Mouse (Mus musculus) liver, adult 2 months (tissue): ENCODE measurements at regions not wholly inside any gene's neighbourhood (a gene's known extent, or its start where the extent isn't known, plus 50 kb on each side); places are given as distances from the start of the nearest gene placed in this dataset.

Experiments
- DNase-seq: peaks from one replicate; pipeline ENCODE4 v3.0.0-alpha.2; 2011; ENCODE audit warnings: low read depth, low spot score; ENCODE audit errors: extremely low read depth
- H3K27ac ChIP-seq: fragments of 200-500 bp; replicated peaks from 2 replicates; pipeline ENCODE4 v1.5.1; 2012; ENCODE audit warnings: low read depth, mild to moderate bottlenecking, control low read depth, inconsistent platforms, low read length; ENCODE audit not compliant: insufficient read depth
- H3K27me3 ChIP-seq: fragments of 200-500 bp; 2 replicates; pipeline ENCODE4 v1.6.1; 2012; ENCODE audit warnings: mild to moderate bottlenecking, moderate library complexity, low read length, inconsistent platforms; ENCODE audit not compliant: control insufficient read depth, insufficient read depth
- H3K36me3 ChIP-seq: fragments of 200-500 bp; 2 replicates; pipeline ENCODE4 v1.6.1; 2012; ENCODE audit warnings: low read length, inconsistent platforms; ENCODE audit not compliant: control insufficient read depth, insufficient read depth
- H3K4me1 ChIP-seq: fragments of 200-500 bp; 2 replicates; pipeline ENCODE4 v1.6.1; 2011; ENCODE audit warnings: low read length; ENCODE audit not compliant: control insufficient read depth, insufficient read depth
- H3K4me3 ChIP-seq: fragments of 200-500 bp; 2 replicates; pipeline ENCODE4 v1.5.1; 2011; ENCODE audit warnings: low read depth, mild to moderate bottlenecking, control low read depth, low read length, moderate library complexity; ENCODE audit not compliant: insufficient read depth
- H3K79me2 ChIP-seq: fragments of 200-500 bp; 2 replicates; pipeline ENCODE4 v1.6.1; 2012; ENCODE audit warnings: inconsistent platforms, mild to moderate bottlenecking, low read length, moderate library complexity; ENCODE audit not compliant: control insufficient read depth, insufficient read depth
- H3K9ac ChIP-seq: fragments of 200-500 bp; 2 replicates; pipeline ENCODE4 v1.6.1; 2012; ENCODE audit warnings: low read depth, mild to moderate bottlenecking, control low read depth, inconsistent platforms, low read length
- CTCF ChIP-seq: fragments of 200-500 bp; IDR thresholded peaks from 2 replicates; pipeline ENCODE4 v1.5.1; 2011; ENCODE audit warnings: low read depth, low read length, control low read depth
- POLR2A ChIP-seq: fragments of 200-500 bp; IDR thresholded peaks from 2 replicates; pipeline ENCODE4 v1.6.1; 2011; ENCODE audit warnings: low read length, control low read depth; ENCODE audit not compliant: insufficient read depth; ENCODE audit errors: extremely low read depth
- WGBS: fragments of 180-500 bp; shearing (Covaris S2); methylation state at CpG from one replicate; pipeline ENCODE4 v1.1.7; 2018; 5-methylcytosine and 5-hydroxymethylcytosine counted together

DNA sequence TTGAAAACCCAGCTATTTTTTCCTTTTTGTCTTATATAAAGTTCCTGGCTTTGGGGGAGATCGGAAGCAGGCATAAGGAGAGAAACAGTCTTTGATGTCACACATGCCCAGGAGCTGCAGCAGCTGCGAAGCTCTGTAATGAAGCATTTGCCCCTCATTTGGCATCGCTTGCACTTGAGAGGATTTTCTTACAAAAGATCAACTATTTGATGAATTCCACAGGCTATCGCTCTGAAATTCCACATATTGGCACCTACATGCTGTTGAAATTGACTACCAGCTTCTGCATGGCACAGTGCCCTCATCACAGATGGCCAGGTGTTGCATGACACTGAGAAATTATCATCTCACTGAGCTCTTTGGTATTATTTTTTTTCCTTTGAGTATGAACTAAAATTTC lies 220.1 kb upstream of the Robo1 start:
- Histone ChIP-seq H3K9ac (no peak overlapping the region), H3K27ac (no peak overlapping the region), H3K36me3 (no peaks in the 10 kb centered on the region), H3K4me3 (no peak overlapping the region), H3K4me1 (no peaks in the 10 kb centered on the region), H3K79me2 (no peaks in the 10 kb centered on the region), H3K27me3 (no peaks in the 10 kb centered on the region)
- 75% methylated on average over 4 of the region's 4 CpGs for WGBS
- no peak for TF ChIP-seq CTCF
- TF ChIP-seq POLR2A: no peak
- DNase-seq: no peak

DNA sequence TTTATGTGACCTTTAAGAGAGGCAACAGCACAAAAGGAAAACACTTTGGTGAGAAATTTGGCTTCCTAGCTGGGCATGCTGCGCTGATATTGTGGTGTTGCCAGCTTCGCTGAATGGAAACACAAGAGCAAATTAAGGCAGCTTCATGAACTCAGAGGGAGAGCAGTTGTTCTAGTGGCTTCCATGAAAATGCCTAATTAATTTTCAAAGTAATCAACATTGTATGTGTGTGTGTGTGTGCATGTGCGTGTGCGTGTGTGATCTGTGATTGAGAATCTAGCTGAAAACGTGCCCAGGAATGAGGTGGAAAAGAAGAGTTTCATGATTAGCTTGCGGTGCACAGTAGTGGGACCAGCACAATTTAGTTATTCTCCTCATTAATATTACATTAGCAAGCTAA lies 219.2 kb upstream of the Robo1 start:
- Histone ChIP-seq H3K36me3 (no peaks in the 10 kb centered on the region), H3K4me1 (no peaks in the 10 kb centered on the region), H3K9ac (no peak overlapping the region), H3K79me2 (no peaks in the 10 kb centered on the region), H3K27ac (no peak overlapping the region), H3K4me3 (no peak overlapping the region), H3K27me3 (no peaks in the 10 kb centered on the region)
- WGBS: 84% methylated on average over 6 of the region's 6 CpGs
- DNase-seq: no peak
- TF ChIP-seq CTCF (no peak), POLR2A (no peak)
